Mouse (Mus musculus) liver, adult 2 months (tissue): ENCODE measurements around the gene Ccdc162.

Source experiments
- CTCF ChIP-seq: fragments of 200-500 bp; IDR thresholded peaks from 2 replicates; pipeline ENCODE4 v1.5.1; 2011; ENCODE audit warnings: low read depth, low read length, control low read depth
- POLR2A ChIP-seq: fragments of 200-500 bp; IDR thresholded peaks from 2 replicates; pipeline ENCODE4 v1.6.1; 2011; ENCODE audit warnings: low read length, control low read depth; ENCODE audit not compliant: insufficient read depth; ENCODE audit errors: extremely low read depth

DNA sequence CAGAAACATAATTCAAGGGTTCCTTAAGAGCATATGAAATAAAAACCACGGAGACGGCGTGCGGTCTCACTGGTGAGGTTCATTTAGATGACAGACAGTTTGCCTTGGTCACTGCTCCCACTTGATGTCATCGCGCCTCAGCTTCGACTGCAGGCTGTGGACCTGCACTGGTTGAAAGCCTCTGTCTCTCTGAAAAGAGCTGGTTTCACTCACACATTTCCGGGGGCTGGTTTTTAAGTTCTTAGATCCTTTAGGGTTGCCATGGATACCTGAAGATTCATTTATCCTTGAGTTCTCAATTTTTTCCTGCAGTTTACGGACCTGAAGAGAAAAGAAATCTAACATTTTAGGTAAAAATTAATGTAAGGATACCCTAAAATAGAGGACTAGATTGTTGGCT lies 3.2 kb upstream of the Ccdc162 start:
- no peak for TF ChIP-seq POLR2A
- no peak for TF ChIP-seq CTCF
